Mouse (Mus musculus) liver, embryonic 11.5 days (tissue): Measurements from ENCODE around the gene Hcrt. TPM values are rescaled to one million over a fixed set of nuclear protein-coding genes. Genes with fewer than 3 reads are reported as not detected.

Experiments
- ATAC-seq: fragments of 200-750 bp; cut with Nextera tagmentation; replicated peaks from 2 replicates; pipeline ENCODE4 v1.8.0; 2017; ENCODE audit warnings: moderate number of reproducible peaks, mild to moderate bottlenecking, moderate TSS enrichment, moderate library complexity; ENCODE audit not compliant: low FRiP score
- DNase-seq: peaks from one replicate; pipeline ENCODE4 v3.0.0-alpha.2; 2017; ENCODE audit warnings: low spot score
- H3K27ac ChIP-seq: fragments of 300-500 bp; sonication (generic); 2 replicates; pipeline ENCODE4 v1.5.1; 2014; ENCODE audit warnings: mild to moderate bottlenecking, low read depth, low read length, control low read depth
- H3K27me3 ChIP-seq: fragments of 300-500 bp; sonication (generic); replicated peaks from 2 replicates; pipeline ENCODE4 v1.6.1; 2014; ENCODE audit warnings: low read length, mixed read lengths; ENCODE audit not compliant: control insufficient read depth, insufficient read depth
- H3K36me3 ChIP-seq: fragments of 300-500 bp; sonication (generic); 2 replicates; pipeline ENCODE4 v1.6.1; 2014; ENCODE audit warnings: mild to moderate bottlenecking, low read length, moderate library complexity, mixed read lengths; ENCODE audit not compliant: control insufficient read depth, insufficient read depth
- H3K4me1 ChIP-seq: fragments of 300-500 bp; sonication (generic); replicated peaks from 2 replicates; pipeline ENCODE4 v1.6.1; 2014; ENCODE audit warnings: low read length, mixed read lengths; ENCODE audit not compliant: control insufficient read depth, insufficient read depth
- H3K4me2 ChIP-seq: fragments of 300-500 bp; sonication (generic); 2 replicates; pipeline ENCODE4 v1.6.1; 2014; ENCODE audit warnings: mild to moderate bottlenecking, control low read depth, moderate library complexity
- H3K4me3 ChIP-seq: fragments of 300-500 bp; sonication (generic); 2 replicates; pipeline ENCODE4 v1.5.1; 2014; ENCODE audit warnings: low read depth, low read length, control low read depth
- H3K9ac ChIP-seq: fragments of 300-500 bp; sonication (generic); 2 replicates; pipeline ENCODE4 v1.6.1; 2014; ENCODE audit warnings: low read depth, low read length, control low read depth
- H3K9me3 ChIP-seq: fragments of 300-500 bp; sonication (generic); 2 replicates; pipeline ENCODE4 v1.6.1; 2016; ENCODE audit warnings: low read length, inconsistent platforms, mixed read lengths; ENCODE audit not compliant: control insufficient read depth
- WGBS: fragments of 180-500 bp; shearing (Covaris S2); extraction: QIAGEN DNeasy Blood & Tissue Kit; methylation state at CpG from one replicate; pipeline ENCODE4 v1.1.7; 2014; 5-methylcytosine and 5-hydroxymethylcytosine counted together
- polyA plus RNA-seq: library from polyadenylated mRNA; unstranded; fragments of >200 nt; fragmentation: Nextera tagmentation; extraction: Ambion mirVana; gene quantifications from 2 replicates; pipeline ENCODE4 v1.2.1, GENCODE M21; 2014

Gene Hcrt
- polyA plus RNA-seq, 1 experiment from 2014 or later, result not detected

DNA sequence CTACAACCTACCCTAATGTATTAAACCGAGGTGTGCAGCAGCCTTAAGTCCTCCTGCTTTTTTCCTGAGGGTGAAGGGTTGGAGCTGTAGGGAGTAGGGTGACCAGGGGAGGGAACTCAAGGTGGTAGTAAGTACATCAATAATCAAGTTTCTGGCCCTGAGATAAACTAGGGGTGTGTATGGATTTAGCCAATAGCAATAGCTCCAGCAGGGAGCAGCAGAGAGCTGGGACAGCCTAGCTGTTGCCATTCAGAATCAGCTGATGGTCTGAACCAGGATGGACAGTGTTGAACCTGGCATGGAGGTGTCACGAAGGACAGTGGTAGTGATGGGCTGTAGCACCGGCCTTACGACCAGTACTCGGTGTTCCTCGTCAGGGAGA is 48.2 kb downstream of the Hcrt start:
- Histone ChIP-seq H3K9me3 (no peaks in the 10 kb centered on the region), H3K27ac (peak overlapping the region; percentile 88), H3K4me1 (peaks cover 34% of the 10 kb centered on the region), H3K36me3 (peaks cover 34% of the 10 kb centered on the region), H3K4me2 (peak overlapping the region; percentile 95), H3K4me3 (peak overlapping the region; percentile 48), H3K27me3 (no peaks in the 10 kb centered on the region), H3K9ac (peak overlapping the region; percentile 68)
- DNase-seq (peak; percentile 70), ATAC-seq (peak; percentile 38)
- 42% methylated on average over 6 of the region's 6 CpGs for WGBS

DNA sequence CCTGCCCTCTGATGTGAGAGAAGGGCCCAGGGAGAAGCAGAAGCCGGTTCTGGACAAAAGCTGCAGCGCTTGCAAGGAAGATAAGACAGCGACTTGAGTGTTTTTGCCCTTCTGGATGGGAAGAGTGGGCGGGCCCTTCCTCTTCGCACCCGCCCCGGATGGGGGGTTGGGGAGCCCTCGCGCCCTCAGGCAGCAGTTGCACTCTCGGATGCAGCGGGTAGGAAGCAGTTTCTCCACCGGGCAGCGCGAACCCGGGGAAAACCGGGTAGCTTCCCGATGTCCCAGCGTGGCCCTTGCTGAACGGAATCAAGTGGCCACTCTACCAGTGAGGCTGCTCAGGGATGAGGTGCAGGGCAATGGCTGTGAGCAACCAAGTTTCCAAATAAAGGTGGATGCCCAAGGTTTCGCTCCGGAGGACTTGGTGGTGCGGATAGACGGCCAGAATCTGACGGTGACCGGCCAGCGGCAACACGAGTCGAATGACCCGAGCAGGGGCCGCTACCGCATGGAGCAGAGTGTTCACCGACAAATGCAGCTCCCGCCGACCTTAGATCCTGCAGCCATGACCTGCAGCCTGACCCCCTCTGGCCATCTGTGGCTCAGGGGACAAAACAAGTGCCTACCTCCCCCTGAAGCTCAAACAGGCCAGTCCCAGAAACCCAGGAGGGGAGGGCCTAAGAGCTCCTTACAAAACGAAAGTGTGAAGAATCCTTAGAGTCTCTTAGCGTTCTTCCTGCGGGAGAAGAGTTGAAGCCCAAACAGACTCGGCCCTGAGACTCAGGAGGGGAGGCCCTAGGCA is 48.8 kb downstream of the Hcrt start, which contains the start of gene Hspb9:
TSS of gene Hspb9 (plus strand) at position 116 of the 799 bp plus-strand sequence.
- Histone ChIP-seq H3K36me3 (peaks cover 36% of the 10 kb centered on the region), H3K27me3 (no peaks in the 10 kb centered on the region), H3K4me3 (peak within 1 kb of the TSS; percentile 48), H3K4me2 (peak within 1 kb of the TSS; percentile 95), H3K9ac (peak within 1 kb of the TSS; percentile 98), H3K4me1 (peaks cover 33% of the 10 kb centered on the region), H3K27ac (peak within 1 kb of the TSS; percentile 88), H3K9me3 (no peaks in the 10 kb centered on the region)
- ATAC-seq, result peak; percentile 73
- WGBS, result 3% methylated on average over 38 of the region's 38 CpGs
- DNase-seq, result peak; percentile 86

DNA sequence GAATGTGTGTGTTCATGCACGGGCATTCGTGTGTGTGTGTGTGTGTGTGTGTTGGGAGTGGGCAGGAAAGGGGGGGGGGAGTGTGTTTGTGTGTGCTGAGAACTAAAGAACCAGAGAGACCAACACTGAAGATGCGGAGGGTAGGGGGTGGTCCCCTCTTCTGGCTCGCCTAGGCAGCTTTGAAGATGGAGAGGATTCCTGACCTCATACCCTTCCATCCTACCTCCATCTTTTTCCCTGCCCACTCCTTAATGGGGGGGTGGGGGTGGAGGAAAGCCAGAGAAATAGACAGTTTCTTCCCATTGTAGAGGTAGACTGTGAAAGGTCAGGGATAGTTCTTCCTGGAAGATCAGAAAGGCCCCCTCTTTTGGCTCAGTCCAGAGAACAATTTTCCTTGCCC is 49.6 kb downstream of the Hcrt start:
- Histone ChIP-seq H3K9me3 (no peaks in the 10 kb centered on the region), H3K27ac (peak overlapping the region; percentile 88), H3K4me2 (peak overlapping the region; percentile 95), H3K36me3 (peaks cover 35% of the 10 kb centered on the region), H3K27me3 (no peaks in the 10 kb centered on the region), H3K9ac (peak overlapping the region; percentile 68; the same call in 1 of the 2 replicates), H3K4me1 (peaks cover 33% of the 10 kb centered on the region), H3K4me3 (peak overlapping the region; percentile 48; the same call in 1 of the 2 replicates)
- 59% methylated on average over 4 of the region's 4 CpGs for WGBS
- DNase-seq (no peak), ATAC-seq (no peak)

DNA sequence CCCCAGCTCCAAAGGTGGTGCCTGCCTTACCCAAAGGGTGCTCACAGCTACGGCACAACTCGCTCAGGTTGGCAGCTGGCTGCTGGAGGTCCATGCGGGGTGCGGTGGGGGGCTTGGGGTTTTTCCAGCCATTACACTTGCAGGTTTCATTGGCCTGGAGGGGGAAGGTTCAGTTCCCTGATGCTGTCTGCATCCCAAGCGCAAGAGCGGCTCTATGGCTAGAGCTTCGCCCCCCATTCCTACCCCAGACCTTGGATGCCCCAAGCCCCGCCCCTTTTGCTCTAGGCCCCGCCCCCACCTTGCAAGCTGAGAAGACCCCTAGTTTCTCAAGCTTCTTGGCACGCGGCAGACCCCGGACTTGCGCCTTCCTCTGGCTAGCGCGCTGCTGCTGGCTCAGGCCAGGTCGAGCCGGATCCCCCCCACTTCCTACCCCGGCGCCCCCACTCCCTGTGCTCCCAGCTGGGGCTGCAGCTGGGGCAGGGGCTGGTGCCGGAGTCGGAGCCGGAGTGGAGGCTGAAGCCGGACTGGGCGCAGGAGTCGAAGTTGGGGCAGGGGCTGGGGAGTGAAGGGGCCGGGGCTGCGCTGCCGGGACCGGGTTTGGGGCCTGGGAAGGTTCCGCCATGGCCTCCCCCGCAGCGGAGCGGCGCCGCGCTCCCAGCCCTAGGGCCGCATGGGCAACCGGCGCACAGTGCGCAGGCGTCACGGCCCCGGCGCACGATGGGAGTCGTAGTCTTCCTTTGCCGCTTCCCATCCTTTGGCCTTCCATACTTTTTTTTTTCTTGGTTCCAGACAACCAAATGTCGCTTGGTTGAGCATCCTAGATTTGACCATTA is 50.7 kb downstream of the Hcrt start, which contains the start of gene Kat2a:
TSS of gene Kat2a (minus strand) at position 683 of the 833 bp plus-strand sequence.
- Histone ChIP-seq H3K27ac (peak within 1 kb of the TSS; percentile 88), H3K9me3 (no peaks in the 10 kb centered on the region), H3K27me3 (no peaks in the 10 kb centered on the region), H3K4me1 (peaks cover 33% of the 10 kb centered on the region), H3K4me3 (peak within 1 kb of the TSS; percentile 77), H3K4me2 (peak within 1 kb of the TSS; percentile 95), H3K36me3 (peaks cover 39% of the 10 kb centered on the region), H3K9ac (peak within 1 kb of the TSS; percentile 98)
- ATAC-seq, result peak; percentile 76
- DNase-seq, result peak; percentile 80
- 2% methylated on average over 45 of the region's 48 CpGs for WGBS

Other genes with a start within 250 kb of the Hcrt start
- gene Acly, start 234.9 kb downstream of the Hcrt start, polyA plus RNA-seq, result 159 and 194 TPM in 2 replicates
- 0.18 and 0.26 TPM in 2 replicates for gene Ttc25, start 217.3 kb downstream of the Hcrt start, polyA plus RNA-seq
- 19.4 and 19.7 TPM in 2 replicates for gene Cnp, start 188.0 kb downstream of the Hcrt start, polyA plus RNA-seq
- gene Nkiras2, start 143.7 kb downstream of the Hcrt start, polyA plus RNA-seq, result 35.4 and 36.5 TPM in 2 replicates
- 70.6 and 70.8 TPM in 2 replicates for gene Dnajc7, start 142.8 kb downstream of the Hcrt start, polyA plus RNA-seq
- gene Zfp385c, start 70.5 kb downstream of the Hcrt start, polyA plus RNA-seq, result not detected in 2 replicates
- 2.5 and 3.7 TPM in 2 replicates for gene Dhx58, start 58.7 kb downstream of the Hcrt start, polyA plus RNA-seq
- 66.3 and 75.7 TPM in 2 replicates for gene Kat2a, start 50.5 kb downstream of the Hcrt start, polyA plus RNA-seq
- gene Hspb9, start 49.1 kb downstream of the Hcrt start, polyA plus RNA-seq, result 0.27 and 0.30 TPM in 2 replicates
- 51.2 TPM in 2 replicates for gene Rab5c, start 24.7 kb downstream of the Hcrt start, polyA plus RNA-seq
- not detected in 2 replicates for gene Kcnh4, start 3.0 kb downstream of the Hcrt start, polyA plus RNA-seq
- 3.1 and 3.8 TPM in 2 replicates for gene Ghdc, start 8.0 kb upstream of the Hcrt start, polyA plus RNA-seq
- gene Stat5b, start 87.8 kb upstream of the Hcrt start, polyA plus RNA-seq, result 46.0 and 50.1 TPM in 2 replicates
- 26.3 and 27.8 TPM in 2 replicates for gene Stat5a, start 96.4 kb upstream of the Hcrt start, polyA plus RNA-seq
- gene Stat3, start 176.6 kb upstream of the Hcrt start, polyA plus RNA-seq, result 52.9 and 57.3 TPM in 2 replicates
- 22.6 and 23.3 TPM in 2 replicates for gene Cavin1, start 208.0 kb upstream of the Hcrt start, polyA plus RNA-seq
- gene Atp6v0a1, start 246.5 kb upstream of the Hcrt start, polyA plus RNA-seq, result 55.4 and 60.0 TPM in 2 replicates